Mouse (Mus musculus): ENCODE measurements around the gene Ikzf3. TPM values are rescaled to one million over a fixed set of nuclear protein-coding genes. Genes with fewer than 3 reads are reported as not detected.

Gene Ikzf3
- polyA plus RNA-seq, 1 experiment from 2014 or later, result 4.0 TPM

- Histone ChIP-seq H3K9me3 (replicated peaks; ENCODE audit: control insufficient read depth, low read length) (no peaks in the 10 kb centered on the region), H3K36me3 (ENCODE audit: control insufficient read depth, insufficient read depth) (no peaks in the 10 kb centered on the region), H3K4me2 (ENCODE audit: low read depth, low read length) (no peak overlapping the region), H3K27me3 (ENCODE audit: control insufficient read depth, insufficient read depth, low read length) (no peaks in the 10 kb centered on the region), H3K4me3 (ENCODE audit: low read length) (no peak overlapping the region), H3K27ac (ENCODE audit: low read length) (no peak overlapping the region), H3K4me1 (ENCODE audit: control insufficient read depth, insufficient read depth, low read length) (no peaks in the 10 kb centered on the region), H3K9ac (ENCODE audit: low read length) (no peak overlapping the region)
- 81% methylated on average over 2 of the region's 2 CpGs for WGBS
- ATAC-seq (replicated peaks; ENCODE audit: extremely low read depth, insufficient read depth, low FRiP score), result no peak
Measured at GRCm38 (mm10) chr11:98485749-98486148, 60.1 kb downstream of the Ikzf3 start.

DNA sequence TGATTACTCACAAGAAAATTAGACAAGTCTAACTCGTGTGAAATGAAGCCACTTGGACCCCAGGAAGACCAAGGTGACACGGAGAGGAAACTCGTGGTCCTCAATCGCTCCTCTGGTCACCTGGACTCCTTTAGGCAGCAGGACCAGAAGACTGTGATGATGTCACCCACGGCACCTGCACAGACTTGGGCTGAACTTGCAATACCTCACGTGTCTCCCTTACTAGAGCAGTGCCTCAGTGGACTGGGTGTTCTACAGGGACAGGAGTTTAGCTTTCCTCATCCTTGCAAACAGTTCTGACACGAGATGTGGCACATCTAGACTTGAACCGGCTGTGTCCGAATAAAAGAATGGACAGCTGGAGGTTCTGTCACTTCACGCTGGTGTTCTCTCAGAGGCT, 63.8 kb downstream of the Ikzf3 start:
- Histone ChIP-seq H3K27ac (ENCODE audit: low read length) (no peak overlapping the region), H3K4me2 (ENCODE audit: low read depth, low read length) (no peak overlapping the region), H3K27me3 (ENCODE audit: control insufficient read depth, insufficient read depth, low read length) (no peaks in the 10 kb centered on the region), H3K4me1 (ENCODE audit: control insufficient read depth, insufficient read depth, low read length) (no peaks in the 10 kb centered on the region; the same call in 1 of the 2 replicates), H3K9ac (ENCODE audit: low read length) (no peak overlapping the region), H3K4me3 (ENCODE audit: low read length) (no peak overlapping the region), H3K36me3 (ENCODE audit: control insufficient read depth, insufficient read depth) (no peaks in the 10 kb centered on the region), H3K9me3 (replicated peaks; ENCODE audit: control insufficient read depth, low read length) (no peaks in the 10 kb centered on the region)
- ATAC-seq (replicated peaks; ENCODE audit: extremely low read depth, insufficient read depth, low FRiP score), result no peak
- 77% methylated on average over 10 of the region's 10 CpGs for WGBS

DNA sequence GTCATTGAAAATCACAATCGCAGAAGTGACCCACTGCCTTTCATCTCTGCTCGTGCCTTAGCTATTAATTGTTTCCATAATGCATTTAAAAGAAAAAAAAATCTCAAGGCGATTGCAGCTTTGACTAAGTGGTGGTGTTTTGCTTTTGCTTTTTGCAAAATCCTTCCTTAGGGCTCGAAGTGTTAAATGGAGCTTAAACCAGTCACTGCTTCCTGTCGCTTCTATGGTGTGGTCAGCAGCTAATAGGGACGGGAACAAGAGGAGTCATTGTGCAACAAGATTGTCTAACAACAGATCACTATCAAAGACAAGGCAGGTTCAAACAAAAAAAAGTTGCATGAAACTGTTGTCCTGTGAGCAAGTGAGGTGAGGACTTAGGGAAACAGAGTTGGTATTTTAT, 64.6 kb downstream of the Ikzf3 start:
- H3K27ac ChIP-seq (ENCODE audit: low read length), result no peak overlapping the region
- H3K36me3 ChIP-seq (ENCODE audit: control insufficient read depth, insufficient read depth), result no peaks in the 10 kb centered on the region
- WGBS, result 71% methylated on average over 6 of the region's 6 CpGs
- H3K4me2 ChIP-seq (ENCODE audit: low read depth, low read length), result no peak overlapping the region
- H3K4me1 ChIP-seq (ENCODE audit: control insufficient read depth, insufficient read depth, low read length), result no peaks in the 10 kb centered on the region; the same call in 1 of the 2 replicates
- H3K27me3 ChIP-seq (ENCODE audit: control insufficient read depth, insufficient read depth, low read length), result no peaks in the 10 kb centered on the region
- H3K9me3 ChIP-seq (replicated peaks; ENCODE audit: control insufficient read depth, low read length), result no peaks in the 10 kb centered on the region
- ATAC-seq (replicated peaks; ENCODE audit: extremely low read depth, insufficient read depth, low FRiP score), result no peak
- no peak overlapping the region for H3K9ac ChIP-seq (ENCODE audit: low read length)
- H3K4me3 ChIP-seq (ENCODE audit: low read length), result no peak overlapping the region

- ATAC-seq (replicated peaks; ENCODE audit: extremely low read depth, insufficient read depth, low FRiP score), result no peak
- H3K4me1 ChIP-seq (ENCODE audit: control insufficient read depth, insufficient read depth, low read length), result no peaks in the 10 kb centered on the region; the same call in 1 of the 2 replicates
- H3K9ac ChIP-seq (ENCODE audit: low read length), result no peak overlapping the region
- no peak overlapping the region for H3K4me2 ChIP-seq (ENCODE audit: low read depth, low read length)
- H3K27me3 ChIP-seq (ENCODE audit: control insufficient read depth, insufficient read depth, low read length), result no peaks in the 10 kb centered on the region
- no peak overlapping the region for H3K4me3 ChIP-seq (ENCODE audit: low read length)
- no peaks in the 10 kb centered on the region for H3K9me3 ChIP-seq (replicated peaks; ENCODE audit: control insufficient read depth, low read length)
- no peak overlapping the region for H3K27ac ChIP-seq (ENCODE audit: low read length)
- WGBS, result 73% methylated on average over 12 of the region's 12 CpGs
- no peaks in the 10 kb centered on the region for H3K36me3 ChIP-seq (ENCODE audit: control insufficient read depth, insufficient read depth)
Measured at GRCm38 (mm10) chr11:98479940-98480497, 65.8 kb downstream of the Ikzf3 start.

GRCm38 (mm10) chr11:98479026-98479939, 66.5 kb downstream of the Ikzf3 start:
- 66% methylated on average over 13 of the region's 13 CpGs for whole genome bisulfite sequencing
- Histone ChIP-seq H3K9ac (ENCODE audit: low read length) (no peak overlapping the region), H3K27me3 (ENCODE audit: control insufficient read depth, insufficient read depth, low read length) (no peaks in the 10 kb centered on the region), H3K27ac (ENCODE audit: low read length) (no peak overlapping the region), H3K4me1 (ENCODE audit: control insufficient read depth, insufficient read depth, low read length) (no peaks in the 10 kb centered on the region; the same call in 1 of the 2 replicates), H3K4me2 (ENCODE audit: low read depth, low read length) (no peak overlapping the region), H3K4me3 (ENCODE audit: low read length) (no peak overlapping the region), H3K9me3 (replicated peaks; ENCODE audit: control insufficient read depth, low read length) (no peaks in the 10 kb centered on the region), H3K36me3 (ENCODE audit: control insufficient read depth, insufficient read depth) (no peaks in the 10 kb centered on the region)
- ATAC-seq (replicated peaks; ENCODE audit: extremely low read depth, insufficient read depth, low FRiP score), result no peak

GRCm38 (mm10) chr11:98477011-98477701, 68.7 kb downstream of the Ikzf3 start:
- H3K4me3 ChIP-seq (ENCODE audit: low read length), result no peak overlapping the region
- H3K9me3 ChIP-seq (replicated peaks; ENCODE audit: control insufficient read depth, low read length), result no peaks in the 10 kb centered on the region
- no peak overlapping the region for H3K4me2 ChIP-seq (ENCODE audit: low read depth, low read length)
- no peak overlapping the region for H3K27ac ChIP-seq (ENCODE audit: low read length)
- no peaks in the 10 kb centered on the region for H3K27me3 ChIP-seq (ENCODE audit: control insufficient read depth, insufficient read depth, low read length)
- no peaks in the 10 kb centered on the region for H3K36me3 ChIP-seq (ENCODE audit: control insufficient read depth, insufficient read depth)
- no peak overlapping the region for H3K9ac ChIP-seq (ENCODE audit: low read length)
- ATAC-seq (replicated peaks; ENCODE audit: extremely low read depth, insufficient read depth, low FRiP score), result no peak
- WGBS, result 57% methylated on average over 14 of the region's 14 CpGs
- H3K4me1 ChIP-seq (ENCODE audit: control insufficient read depth, insufficient read depth, low read length), result no peaks in the 10 kb centered on the region; the same call in 1 of the 2 replicates

- no peak overlapping the region for H3K9ac ChIP-seq (ENCODE audit: low read length)
- 58% methylated on average over 4 of the region's 4 CpGs for WGBS
Measured at GRCm38 (mm10) chr11:98476434-98476807, 69.4 kb downstream of the Ikzf3 start.

DNA sequence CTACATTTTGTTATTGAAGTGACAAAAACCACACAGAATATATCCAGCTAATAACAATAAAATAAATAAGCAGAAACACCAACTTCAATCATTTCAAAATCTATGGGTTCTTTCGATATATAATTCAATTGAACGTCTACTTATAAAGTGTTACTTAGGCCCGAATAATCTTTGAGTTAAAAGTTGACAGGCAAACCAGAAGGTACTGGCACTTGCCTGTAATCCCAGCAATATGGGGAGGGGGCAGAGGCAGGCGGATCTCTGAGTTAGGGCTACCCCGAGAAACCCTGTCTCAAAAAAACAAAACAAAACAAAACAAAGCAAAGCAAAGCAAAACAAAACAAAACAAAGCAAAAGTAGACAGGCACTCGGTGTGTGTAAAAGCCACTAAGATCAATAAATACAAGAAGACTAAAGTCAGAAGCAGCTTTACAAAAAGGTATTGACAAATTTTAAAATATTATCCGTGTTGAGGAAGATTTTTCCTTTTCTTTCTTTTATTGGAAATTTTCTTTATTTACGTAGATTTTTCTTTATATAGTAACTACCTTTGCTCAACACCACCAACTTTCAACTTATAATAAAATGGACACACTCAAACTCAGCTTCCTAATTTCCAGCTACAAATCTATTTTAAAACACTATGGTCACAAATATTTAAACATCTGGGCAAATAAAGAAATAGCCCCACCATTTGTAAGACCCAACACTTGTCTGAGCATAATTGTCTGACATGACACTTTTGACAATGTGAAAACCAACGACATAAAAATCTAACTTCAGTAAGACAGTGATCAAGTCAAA, 70.0 kb downstream of the Ikzf3 start:
- Histone ChIP-seq H3K4me1 (ENCODE audit: control insufficient read depth, insufficient read depth, low read length) (no peaks in the 10 kb centered on the region; the same call in 1 of the 2 replicates), H3K9me3 (replicated peaks; ENCODE audit: control insufficient read depth, low read length) (no peaks in the 10 kb centered on the region), H3K36me3 (ENCODE audit: control insufficient read depth, insufficient read depth) (no peaks in the 10 kb centered on the region), H3K4me2 (ENCODE audit: low read depth, low read length) (no peak overlapping the region), H3K27ac (ENCODE audit: low read length) (no peak overlapping the region), H3K9ac (ENCODE audit: low read length) (no peak overlapping the region), H3K4me3 (ENCODE audit: low read length) (no peak overlapping the region), H3K27me3 (ENCODE audit: control insufficient read depth, insufficient read depth, low read length) (no peaks in the 10 kb centered on the region)
- 87% methylated on average over 9 of the region's 9 CpGs for WGBS
- no peak for ATAC-seq (replicated peaks; ENCODE audit: extremely low read depth, insufficient read depth, low FRiP score)

More at GRCm38 (mm10) chr11:98476434-98476807, 69.4 kb downstream of the Ikzf3 start:
- Histone ChIP-seq H3K4me2 (ENCODE audit: low read depth, low read length) (no peak overlapping the region), H3K36me3 (ENCODE audit: control insufficient read depth, insufficient read depth) (no peaks in the 10 kb centered on the region), H3K27me3 (ENCODE audit: control insufficient read depth, insufficient read depth, low read length) (no peaks in the 10 kb centered on the region), H3K4me1 (ENCODE audit: control insufficient read depth, insufficient read depth, low read length) (no peaks in the 10 kb centered on the region; the same call in 1 of the 2 replicates), H3K4me3 (ENCODE audit: low read length) (no peak overlapping the region), H3K9me3 (replicated peaks; ENCODE audit: control insufficient read depth, low read length) (no peaks in the 10 kb centered on the region), H3K27ac (ENCODE audit: low read length) (no peak overlapping the region)
- no peak for ATAC-seq (replicated peaks; ENCODE audit: extremely low read depth, insufficient read depth, low FRiP score)
